Mouse (Mus musculus) CH12F3 (cell line): Measurements from ENCODE around the gene 1700125H20Rik.

Experiments
- in situ Hi-C: fragments of 300-500 bp; cut with MboI; formaldehyde crosslinking; loops from 2 replicates; pipeline ENCODE4 v1.14.3; 2020; ENCODE audit warnings: low sequenced_read_pairs

1700125H20Rik gene

GRCm38 (mm10) chr11:85183284-85183779, 13.1 kb downstream of the 1700125H20Rik start:
- in situ Hi-C loops = no loop called here

GRCm38 (mm10) chr11:85184082-85184481, 13.9 kb downstream of the 1700125H20Rik start:
- in situ Hi-C loops = no loop called here

DNA sequence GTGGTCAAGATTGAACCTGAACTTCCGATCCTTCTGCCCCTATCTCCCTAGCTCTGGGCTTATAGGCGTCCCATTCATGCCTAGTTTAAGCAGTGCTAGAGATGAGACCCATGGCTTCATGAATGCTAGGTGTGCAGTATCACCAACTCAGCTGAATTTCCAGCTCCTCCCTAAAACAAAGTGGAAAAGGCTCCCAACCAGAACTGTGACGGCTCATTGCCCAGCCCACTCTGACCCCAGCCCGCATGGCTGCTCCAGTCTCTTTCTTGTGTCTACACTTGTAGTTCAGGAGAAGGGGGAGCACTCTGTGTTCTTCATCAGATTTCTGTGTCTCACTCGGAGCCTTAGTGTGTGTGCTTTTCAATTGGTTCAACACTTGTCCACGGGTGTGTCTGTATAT, 14.6 kb downstream of the 1700125H20Rik start:
- in situ Hi-C loops = no loop called here

- in situ Hi-C loops = no loop called here
Observed at GRCm38 (mm10) chr11:85189110-85189509, 18.9 kb downstream of the 1700125H20Rik start.

DNA sequence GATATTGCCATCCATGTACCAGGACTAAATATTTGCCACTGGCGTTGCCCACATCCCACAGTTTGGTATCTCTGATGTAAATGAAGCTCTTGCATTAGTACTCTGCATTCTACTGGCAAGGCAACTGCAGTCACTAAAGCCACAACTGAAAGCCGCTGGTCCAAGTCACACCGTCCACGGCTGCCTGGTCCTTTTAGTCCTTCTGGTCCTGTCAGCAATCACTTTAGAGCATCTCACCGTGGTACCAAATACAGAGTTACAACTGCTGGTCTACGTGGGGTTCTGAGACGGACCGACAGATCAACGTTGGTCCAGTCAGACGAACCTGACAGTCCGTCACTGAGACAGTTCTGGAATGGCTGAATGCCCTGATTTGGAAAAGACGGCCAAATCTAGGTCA, 20.5 kb downstream of the 1700125H20Rik start:
- in situ Hi-C loops = no loop called here

- in situ Hi-C loops = no loop called here
Observed at GRCm38 (mm10) chr11:85194206-85194605, 24.0 kb downstream of the 1700125H20Rik start.

- in situ Hi-C loops = no loop called here
Observed at GRCm38 (mm10) chr11:85196046-85196445, 25.8 kb downstream of the 1700125H20Rik start.

GRCm38 (mm10) chr11:85198906-85199305, 28.7 kb downstream of the 1700125H20Rik start:
- in situ Hi-C loops = no loop called here

- in situ Hi-C loops = no loop called here
Observed at GRCm38 (mm10) chr11:85206231-85206630, 36.0 kb downstream of the 1700125H20Rik start.

DNA sequence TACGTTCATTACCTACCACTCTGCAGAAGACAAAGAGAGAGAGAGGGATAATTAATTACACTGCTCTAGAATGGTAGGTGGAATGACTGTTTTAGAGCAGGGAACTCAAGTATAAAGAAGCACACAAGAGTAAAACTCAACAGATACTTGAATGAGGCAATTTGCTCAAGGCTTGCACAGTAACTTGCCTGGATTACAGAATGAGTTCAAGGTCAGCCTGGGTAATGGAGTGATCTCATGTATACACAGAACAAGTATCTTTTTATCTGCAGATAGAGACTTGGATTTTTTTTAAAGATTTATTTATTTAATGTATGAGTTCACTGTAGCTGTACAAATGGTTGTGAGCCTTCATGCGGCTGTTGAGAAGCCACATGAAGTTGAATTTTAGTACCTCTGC, 40.9 kb downstream of the 1700125H20Rik start:
- in situ Hi-C loops = no loop called here

- in situ Hi-C loops = no loop called here
Observed at GRCm38 (mm10) chr11:85213215-85213614, 43.0 kb downstream of the 1700125H20Rik start.

DNA sequence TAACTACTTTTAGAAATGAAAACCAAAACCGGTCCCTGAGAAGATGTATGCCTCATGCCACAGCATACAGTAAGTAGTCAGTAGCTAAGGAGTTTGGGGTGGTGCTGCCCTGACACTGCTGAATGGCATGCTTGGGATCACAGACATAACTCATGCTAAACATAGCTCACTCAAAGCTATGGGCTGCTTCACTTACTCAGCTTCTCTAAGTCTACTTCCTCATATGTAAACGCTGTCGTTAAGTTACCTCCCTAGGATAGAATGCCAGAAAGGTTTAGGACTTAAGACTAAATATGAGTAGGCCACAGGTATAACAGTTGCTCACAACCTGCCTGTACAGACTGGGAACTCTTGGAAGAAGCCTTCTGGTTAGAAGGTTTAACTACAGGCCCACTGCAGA, 44.5 kb downstream of the 1700125H20Rik start:
- in situ Hi-C loops = no loop called here

GRCm38 (mm10) chr11:85219014-85219413, 48.8 kb downstream of the 1700125H20Rik start:
- in situ Hi-C loops = no loop called here

DNA sequence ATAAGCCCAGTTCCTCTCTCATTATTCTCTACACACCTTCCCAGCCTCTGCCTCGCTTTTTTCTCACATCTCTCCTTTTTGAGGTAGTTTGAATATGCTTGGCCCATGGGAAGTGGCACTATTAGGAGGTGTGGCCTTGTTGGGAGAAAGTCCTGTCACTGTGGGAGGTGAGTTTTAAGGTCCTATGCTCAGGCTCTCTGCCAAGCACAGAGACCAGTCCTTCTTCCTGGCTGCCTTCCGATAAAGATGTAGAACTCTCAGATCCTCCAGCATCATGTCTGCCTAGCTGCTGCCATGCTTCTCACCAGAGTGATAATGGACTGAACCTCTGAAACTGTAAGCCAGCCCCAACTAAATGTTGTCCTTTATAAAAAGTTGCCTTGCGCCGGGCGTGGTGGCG, 52.4 kb downstream of the 1700125H20Rik start:
- in situ Hi-C loops = no loop called here

DNA sequence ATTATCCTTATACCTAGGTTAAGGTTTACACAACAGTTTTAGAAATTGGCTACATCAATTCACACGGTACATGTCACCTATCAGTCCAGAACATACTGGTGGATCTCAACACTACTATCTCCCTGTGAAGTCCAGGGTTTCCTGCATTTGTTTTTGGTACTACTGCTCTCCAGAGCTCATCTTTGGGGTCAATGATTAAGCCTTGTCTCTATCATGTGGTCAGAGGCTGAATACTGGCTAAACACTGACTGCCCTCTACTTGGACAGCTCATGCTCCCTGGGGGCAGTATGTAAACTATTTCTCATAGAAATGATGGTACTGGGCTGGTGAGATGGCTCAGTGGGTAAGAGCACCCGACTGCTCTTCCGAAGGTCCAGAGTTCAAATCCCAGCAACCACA, 53.0 kb downstream of the 1700125H20Rik start:
- in situ Hi-C loops = no loop called here
